Mouse (Mus musculus) splenic B cell, adult 2 months (primary cell): ENCODE measurements around the gene Sirt4.
"Not testable (repeated sequence)": the region's sequence is repeated elsewhere in the genome, so short reads cannot be mapped to it uniquely, and the experiment has no call there.

Experiments
- DNase-seq: peaks from one replicate; pipeline ENCODE4 v3.0.0-alpha.2; 2011; ENCODE audit warnings: low read depth, low spot score
- H3K27me3 ChIP-seq: 2 replicates; pipeline ENCODE4 v1.6.1; 2012; ENCODE audit warnings: mild to moderate bottlenecking, low read length, moderate library complexity, mixed read lengths; ENCODE audit not compliant: control insufficient read depth, poor library complexity, insufficient read depth, severe bottlenecking
- H3K36me3 ChIP-seq: 2 replicates; pipeline ENCODE4 v1.6.1; 2012; ENCODE audit warnings: mild to moderate bottlenecking, low read length, moderate library complexity, mixed read lengths; ENCODE audit not compliant: control insufficient read depth, poor library complexity, insufficient read depth, severe bottlenecking

The Sirt4 gene

DNA sequence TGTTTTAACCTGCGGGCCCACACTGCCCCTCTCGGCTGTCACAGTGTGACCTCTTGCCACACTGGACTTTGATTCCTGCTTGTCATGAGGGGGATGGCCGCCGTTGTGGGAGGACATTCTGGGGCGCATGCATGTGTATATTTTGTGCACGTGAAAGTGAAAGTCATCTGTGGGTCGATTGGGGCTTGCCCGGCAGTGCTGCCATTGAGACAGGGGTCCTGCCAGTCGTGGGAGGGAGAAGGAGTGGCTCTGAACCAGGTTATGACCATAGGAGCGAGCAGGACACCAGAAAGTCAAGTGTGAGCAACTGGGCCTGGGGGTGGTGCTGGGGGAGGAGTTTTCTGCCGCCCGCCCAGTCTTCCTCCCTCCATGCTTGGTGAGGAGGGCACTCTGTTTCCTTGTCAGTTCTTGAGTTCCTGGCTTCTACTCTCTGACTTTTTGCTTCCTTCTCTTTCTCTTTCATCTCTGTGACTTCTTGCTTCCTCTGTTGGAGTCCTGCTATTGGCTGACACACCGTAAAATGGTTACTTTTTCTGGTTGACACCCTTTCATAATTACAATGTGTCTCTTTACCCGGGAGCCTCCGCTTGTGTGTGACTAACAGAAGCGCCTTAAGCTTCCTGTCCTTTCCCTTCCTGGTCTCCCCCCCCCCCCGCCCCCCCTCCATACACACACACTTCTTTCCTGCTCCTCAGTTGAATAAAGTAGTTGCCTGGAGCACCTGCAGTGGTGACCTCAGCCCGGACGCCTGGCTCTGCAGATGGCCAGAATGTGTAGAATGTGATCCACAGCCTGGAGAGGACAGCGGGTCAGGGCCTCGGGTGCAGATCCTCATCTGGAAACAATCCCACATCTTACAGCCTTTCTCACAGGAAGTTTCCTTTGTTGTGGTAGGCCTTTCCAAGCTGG lies 37.3 kb upstream of the Sirt4 start:
- Histone ChIP-seq H3K36me3 (no peaks in the 10 kb centered on the region), H3K27me3 (no peaks in the 10 kb centered on the region)
- peak; percentile 64 for DNase-seq

DNA sequence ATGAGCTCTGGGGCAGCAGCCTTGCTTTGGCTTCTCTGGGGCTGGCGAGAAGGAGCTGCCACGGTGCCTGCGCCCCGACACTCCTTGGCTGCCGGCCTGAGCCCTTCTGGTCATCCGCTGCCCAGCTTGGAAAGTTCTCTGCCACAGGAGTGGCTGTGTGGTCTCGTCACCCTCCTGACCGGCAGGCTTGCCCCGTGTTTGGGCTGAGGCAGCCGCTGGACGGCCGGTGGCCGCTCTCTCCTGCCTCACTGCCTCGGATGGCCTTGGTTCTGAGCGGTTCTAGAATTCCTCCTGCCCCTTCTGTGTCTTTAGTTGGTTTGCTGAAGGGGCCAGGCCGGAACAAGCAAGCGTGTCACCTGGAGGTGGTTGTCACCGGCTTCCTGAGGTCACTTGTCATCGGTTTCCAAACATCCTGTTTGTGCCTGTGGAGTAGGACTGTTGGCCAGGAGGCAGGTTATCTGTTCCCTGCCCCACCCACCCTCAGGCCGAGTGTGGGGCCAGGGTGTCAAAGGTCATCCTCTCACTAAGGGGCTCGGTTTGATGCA lies 35.9 kb upstream of the Sirt4 start:
- Histone ChIP-seq H3K27me3 (no peaks in the 10 kb centered on the region), H3K36me3 (no peaks in the 10 kb centered on the region)
- no peak for DNase-seq

DNA sequence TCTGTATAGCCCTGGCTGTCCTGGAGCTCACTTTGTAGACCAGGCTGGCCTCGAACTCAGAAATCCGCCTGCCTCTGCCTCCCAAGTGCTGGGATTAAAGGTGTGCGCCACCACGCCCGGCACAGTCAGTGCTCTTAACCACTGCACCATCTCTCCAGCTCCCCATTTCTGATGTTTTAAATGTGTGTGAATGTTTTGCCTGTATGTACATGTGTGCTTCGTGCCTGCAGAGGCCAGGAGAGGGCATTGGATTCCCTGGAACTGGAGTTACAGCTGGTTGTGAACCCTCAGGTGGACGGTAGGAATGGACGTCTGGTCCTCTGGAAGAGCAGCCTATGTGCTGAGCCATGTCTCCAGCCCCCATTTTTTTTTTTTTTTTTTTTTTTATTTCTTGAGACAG lies 33.7 kb upstream of the Sirt4 start:
- not testable (repeated sequence) for H3K36me3 ChIP-seq, DNase-seq, H3K27me3 ChIP-seq

DNA sequence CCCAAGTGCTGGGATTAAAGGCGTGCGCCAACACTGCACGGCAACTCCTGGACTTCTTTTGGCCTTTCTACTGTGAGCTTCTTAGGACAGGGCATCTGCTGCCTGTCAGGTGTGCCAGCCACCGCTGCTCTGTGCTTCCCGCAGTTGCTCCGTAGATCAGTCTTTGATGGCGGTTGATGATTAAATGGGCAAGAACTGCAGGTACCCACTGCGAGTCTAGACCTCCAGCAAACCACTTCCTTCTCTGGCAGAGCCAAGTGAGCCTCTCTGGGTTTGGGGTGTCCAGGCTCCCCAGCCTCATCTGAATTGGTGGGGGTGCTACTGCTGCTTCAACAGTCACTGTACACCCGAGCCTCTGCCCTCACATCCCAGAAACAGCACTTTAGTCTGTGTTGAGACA lies 33.0 kb upstream of the Sirt4 start:
- H3K27me3 ChIP-seq, result no peaks in the 10 kb centered on the region
- no peaks in the 10 kb centered on the region for H3K36me3 ChIP-seq
- DNase-seq, result no peak

DNA sequence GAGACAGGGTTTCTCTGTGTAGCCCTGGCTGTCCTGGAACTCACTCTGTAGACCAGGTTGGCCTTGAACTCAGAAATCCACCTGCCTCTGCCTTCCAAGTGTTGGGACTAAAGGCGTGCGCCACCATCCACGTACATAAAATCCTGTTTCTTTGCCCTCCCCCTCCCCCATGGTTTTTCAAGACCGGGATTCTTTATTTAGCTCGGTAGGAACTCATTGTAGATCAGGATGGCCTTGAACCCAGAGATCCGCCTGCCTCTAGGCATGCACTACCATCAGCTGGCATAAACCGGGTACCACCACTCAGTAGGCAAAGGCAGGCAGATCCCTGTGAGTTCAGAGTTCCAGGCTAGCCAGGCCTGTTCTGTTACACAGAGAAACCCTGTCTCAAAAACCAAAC lies 32.4 kb upstream of the Sirt4 start:
- Histone ChIP-seq H3K36me3 (no peaks in the 10 kb centered on the region), H3K27me3 (no peaks in the 10 kb centered on the region)
- DNase-seq, result peak; percentile 24

DNA sequence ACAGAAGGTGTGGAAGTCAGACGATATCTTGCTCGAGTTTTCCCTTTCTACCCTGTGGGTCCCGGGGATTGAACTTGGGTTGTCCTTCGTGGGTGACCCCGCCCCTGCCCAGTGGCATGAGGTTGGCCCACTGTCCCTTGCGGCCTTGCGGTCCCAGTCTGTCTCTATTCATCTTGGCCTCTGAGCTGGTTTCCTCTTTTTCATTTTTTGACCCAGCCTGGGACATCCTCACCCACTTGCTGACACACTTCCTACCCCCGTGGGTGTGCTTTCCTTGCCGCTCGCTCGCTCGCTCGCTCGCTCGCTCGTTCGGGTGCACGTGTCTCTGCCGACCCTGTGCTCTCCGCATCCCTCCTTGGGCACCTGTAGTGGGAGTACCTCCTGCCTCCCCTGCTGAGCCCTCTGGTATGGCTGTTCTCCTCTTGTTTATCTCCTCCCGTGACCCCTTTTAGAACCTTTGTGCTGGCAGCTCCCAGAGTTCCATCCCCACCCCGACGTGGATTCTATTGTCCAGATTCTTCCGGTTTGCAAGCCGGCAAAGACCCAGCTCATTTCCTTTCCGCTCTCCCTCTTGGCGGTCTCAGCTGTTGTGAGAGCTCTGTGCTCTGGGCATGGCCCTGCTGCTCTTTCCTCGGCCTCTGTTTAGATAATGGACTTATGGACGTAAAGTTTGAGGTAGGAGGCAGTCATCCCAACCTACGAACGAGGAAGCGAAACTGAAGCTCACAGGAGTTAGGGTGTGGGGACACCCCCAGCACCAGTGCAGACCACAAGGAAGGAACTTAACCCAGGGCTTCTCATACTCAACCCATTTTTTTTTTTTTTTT lies 31.8 kb upstream of the Sirt4 start:
- no peaks in the 10 kb centered on the region for H3K36me3 ChIP-seq
- peak; percentile 92 for DNase-seq

DNA sequence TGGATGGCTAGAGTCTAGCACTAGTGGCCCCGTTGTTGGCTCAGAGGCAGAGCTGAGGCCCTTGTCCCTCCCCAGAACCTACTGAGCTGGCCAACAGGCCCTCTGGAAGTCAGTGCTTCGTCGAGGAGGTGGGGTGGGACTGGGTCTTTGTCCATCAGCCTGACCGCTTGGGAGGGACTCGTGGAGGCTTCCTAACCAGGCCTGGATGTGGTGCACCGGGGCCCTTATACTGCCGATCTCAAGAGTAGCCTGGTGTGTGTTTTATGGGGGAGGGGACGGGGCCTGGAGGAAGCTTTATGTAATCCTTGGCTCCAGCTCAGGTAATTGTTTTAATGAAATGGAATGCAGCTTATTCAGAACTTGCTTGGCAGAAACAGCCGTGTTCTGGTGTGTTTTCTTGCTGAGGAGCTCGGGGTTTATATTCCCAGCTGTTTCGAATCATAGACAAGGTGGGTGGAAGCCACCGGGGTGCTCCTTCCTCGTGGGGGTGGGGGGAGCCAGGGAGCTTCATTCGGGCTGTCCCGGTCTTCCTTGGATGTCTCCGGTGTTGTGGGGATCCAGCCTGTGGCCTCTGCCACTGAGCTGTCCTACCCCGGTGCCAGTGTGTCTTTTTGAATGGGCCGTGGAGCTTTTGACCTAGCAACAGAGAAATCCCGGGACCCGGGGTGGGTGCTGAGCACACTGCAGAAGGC lies 30.5 kb upstream of the Sirt4 start:
- Histone ChIP-seq H3K27me3 (no peaks in the 10 kb centered on the region), H3K36me3 (no peaks in the 10 kb centered on the region)
- DNase-seq, result no peak

More for the DNA sequence above, 31.8 kb upstream of the Sirt4 start:
- H3K27me3 ChIP-seq, result no peaks in the 10 kb centered on the region

DNA sequence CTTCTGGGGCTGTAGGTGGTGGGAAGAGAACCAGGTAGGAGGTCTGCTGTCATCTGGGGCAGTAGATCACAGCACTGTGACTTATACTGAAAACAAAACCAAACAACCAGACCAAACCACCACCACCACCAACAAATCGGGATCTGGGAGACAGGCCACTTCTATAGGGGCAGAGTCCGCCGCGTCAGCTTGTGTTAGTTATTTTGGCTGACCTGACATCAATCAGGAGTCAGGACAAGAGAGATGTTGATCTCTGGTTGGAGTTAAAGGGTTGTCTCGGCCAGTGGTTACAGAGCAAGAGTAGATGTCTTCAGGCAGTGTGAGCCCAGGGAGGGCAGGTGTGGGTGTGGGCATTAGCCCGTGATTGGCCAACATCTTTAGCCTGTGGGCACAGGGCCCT lies 29.8 kb upstream of the Sirt4 start:
- Histone ChIP-seq H3K36me3 (no peaks in the 10 kb centered on the region), H3K27me3 (no peaks in the 10 kb centered on the region)
- no peak for DNase-seq

DNA sequence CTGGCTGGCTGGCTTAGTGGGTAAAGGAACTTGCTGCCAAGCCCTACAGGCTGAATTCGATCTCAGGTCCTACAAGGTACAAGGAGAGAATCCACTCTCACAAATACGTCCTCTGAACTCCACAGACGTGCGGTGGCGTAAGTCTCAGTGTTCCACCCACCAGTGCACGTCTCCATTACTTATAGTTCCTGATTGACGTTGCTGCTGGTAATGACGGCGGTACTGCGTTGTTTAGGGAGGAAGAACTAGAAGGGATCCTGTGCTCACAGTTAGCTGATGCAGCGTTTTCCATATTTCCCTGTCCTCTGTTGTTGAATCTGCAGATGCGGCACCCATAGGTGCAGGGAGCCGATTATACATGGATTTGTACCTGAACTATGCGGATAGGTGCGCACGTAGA lies 29.2 kb upstream of the Sirt4 start:
- H3K27me3 ChIP-seq, result no peaks in the 10 kb centered on the region
- DNase-seq, result no peak
- no peaks in the 10 kb centered on the region for H3K36me3 ChIP-seq

DNA sequence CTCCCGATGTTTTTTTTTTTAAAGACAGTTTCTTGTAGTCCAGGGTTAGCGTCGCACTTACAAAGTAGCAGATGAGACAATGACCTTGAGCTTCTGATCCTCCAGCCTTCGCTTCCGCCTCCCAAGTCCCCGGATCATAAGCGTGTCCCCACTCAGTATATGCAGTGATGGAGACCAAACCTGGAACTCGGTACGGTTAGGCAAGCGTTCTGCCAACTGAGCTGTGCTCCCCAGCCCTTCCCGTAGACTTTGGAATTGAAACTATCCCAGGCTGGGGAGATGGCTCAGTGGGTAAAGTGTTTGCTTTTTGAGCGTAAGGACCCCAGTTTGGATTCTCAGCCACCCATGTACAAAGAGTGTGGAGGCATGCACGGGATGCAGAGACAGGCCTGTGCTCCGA lies 28.7 kb upstream of the Sirt4 start:
- Histone ChIP-seq H3K27me3 (no peaks in the 10 kb centered on the region), H3K36me3 (no peaks in the 10 kb centered on the region)
- no peak for DNase-seq

DNA sequence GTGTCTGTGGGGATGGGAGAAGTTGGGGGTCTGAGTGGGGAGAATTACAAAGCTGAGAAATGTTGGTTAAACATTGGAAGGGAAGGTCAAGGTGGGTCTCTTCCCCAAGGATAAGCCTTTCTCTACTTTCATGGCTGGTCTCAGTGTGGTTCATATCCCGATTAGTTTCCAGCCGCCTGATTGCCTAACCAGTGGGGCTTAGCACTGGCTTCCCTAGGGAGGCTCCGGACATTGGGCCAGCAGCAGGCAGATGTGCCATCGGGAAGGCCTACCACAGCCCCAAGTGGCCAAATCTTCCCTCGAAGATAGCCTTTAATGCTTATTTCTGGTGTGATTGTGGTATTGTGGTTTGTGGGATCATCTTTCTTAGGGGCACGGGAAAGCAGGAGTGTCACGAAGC lies 27.9 kb upstream of the Sirt4 start:
- Histone ChIP-seq H3K36me3 (no peaks in the 10 kb centered on the region), H3K27me3 (no peaks in the 10 kb centered on the region)
- DNase-seq, result no peak

DNA sequence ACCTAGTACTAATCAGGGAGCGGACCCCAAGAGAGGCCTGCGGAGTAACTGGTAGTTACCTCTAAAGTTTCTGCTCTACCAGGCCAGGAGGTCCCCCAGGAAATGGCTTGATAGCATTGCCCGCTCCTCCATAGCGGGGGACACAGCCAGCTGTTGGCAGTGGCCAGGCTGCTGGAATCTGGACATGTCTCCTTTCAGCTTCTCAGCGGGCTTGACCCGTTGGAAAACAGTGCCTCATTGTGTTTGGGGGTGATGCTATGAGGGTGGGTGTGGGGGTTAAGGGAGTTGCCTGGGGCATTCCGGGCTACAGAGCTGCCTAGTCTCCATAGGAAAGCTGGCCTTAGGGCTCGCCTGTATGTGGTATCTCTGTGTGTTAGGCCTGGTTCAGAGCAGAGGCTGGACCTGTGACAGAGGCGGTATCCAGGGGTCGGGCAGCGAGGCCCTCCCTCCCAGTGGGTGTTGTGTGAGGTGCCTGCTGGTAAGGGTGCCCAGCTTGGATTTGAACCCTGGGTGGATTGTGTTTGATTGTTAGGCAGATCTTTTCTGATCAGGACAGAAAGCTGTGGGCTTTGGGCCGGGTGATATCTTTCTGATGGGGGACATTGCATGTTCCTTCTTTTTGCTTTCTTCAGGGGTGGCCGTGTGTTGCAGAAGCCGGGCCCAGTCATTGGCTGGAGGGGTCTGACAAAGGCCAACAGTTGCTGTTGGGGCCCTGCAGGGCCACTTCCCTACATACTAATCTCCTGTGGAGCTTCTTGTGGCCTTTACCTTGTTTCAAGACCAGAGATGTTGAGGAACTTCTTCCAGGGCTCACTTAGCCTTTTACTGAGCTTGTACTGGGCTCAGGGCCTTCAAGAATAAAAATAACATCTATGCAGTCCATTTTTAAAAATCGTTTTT lies 25.5 kb upstream of the Sirt4 start:
- DNase-seq, result no peak
- no peaks in the 10 kb centered on the region for H3K36me3 ChIP-seq
- no peaks in the 10 kb centered on the region for H3K27me3 ChIP-seq

DNA sequence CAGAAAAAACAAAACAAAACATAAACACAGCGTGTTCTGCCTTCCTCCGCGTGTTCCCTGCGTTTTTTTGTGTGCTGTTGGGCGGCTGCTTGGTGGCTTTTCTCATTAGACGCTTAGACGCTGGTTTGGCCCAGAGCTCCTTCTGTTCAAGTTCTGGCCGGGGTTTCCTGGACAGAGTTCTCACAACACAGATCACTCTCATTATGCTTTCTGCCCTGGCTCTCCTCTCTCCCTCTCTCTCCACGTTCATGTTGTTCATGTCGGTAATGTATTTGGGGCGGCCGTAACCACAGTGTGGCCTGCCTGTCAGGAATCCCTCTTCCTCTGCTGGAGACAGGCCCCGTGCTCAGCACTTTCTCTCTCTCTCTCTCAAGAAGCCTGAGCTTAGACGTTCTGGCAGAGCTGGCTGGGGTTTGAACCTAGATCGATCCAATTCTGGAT lies 24.8 kb upstream of the Sirt4 start:
- no peaks in the 10 kb centered on the region for H3K36me3 ChIP-seq
- H3K27me3 ChIP-seq, result no peaks in the 10 kb centered on the region
- no peak for DNase-seq

DNA sequence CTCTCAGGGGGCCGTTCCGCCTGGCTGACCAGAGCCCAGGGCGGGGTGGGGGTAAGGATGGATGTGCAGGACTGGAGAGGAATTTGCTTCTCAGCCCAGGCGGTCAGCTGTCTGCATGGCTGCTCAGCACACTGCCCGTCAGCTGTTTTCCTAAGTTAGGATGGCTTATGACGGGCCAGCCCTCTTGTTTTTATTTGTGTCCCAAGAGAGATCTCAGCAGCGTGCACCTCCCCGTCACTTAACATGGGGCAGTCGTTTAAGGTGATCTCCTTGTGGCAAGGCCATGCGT lies 24.3 kb upstream of the Sirt4 start:
- DNase-seq, result peak; percentile 33
- Histone ChIP-seq H3K36me3 (no peaks in the 10 kb centered on the region), H3K27me3 (no peaks in the 10 kb centered on the region)
